Mouse (Mus musculus) C2C12 (cell line): Measurements from ENCODE around the gene C2cd5.

Experiments used
- CEBPB ChIP-seq: IDR thresholded peaks from one replicate; pipeline ENCODE4 v1.6.1; 2011; ENCODE audit warnings: low read depth, mild to moderate bottlenecking, control low read depth, moderate library complexity
- CTCF ChIP-seq: IDR thresholded peaks from one replicate; pipeline ENCODE4 v1.5.1; 2011; ENCODE audit not compliant: control insufficient read depth, insufficient read depth, insufficient read length
- MAX ChIP-seq: IDR thresholded peaks from one replicate; pipeline ENCODE4 v1.6.1; 2011; ENCODE audit warnings: mild to moderate bottlenecking, control low read depth
- MYOD1 ChIP-seq: IDR thresholded peaks from one replicate; pipeline ENCODE4 v1.6.1; 2011; ENCODE audit warnings: low read depth; ENCODE audit not compliant: control insufficient read depth, insufficient read length
- USF1 ChIP-seq: IDR thresholded peaks from one replicate; pipeline ENCODE4 v1.6.1; 2011; ENCODE audit warnings: low read depth, mild to moderate bottlenecking, control low read depth, moderate library complexity

- TF ChIP-seq CTCF, result no peak
- TF ChIP-seq USF1, result no peak
- TF ChIP-seq MAX, result no peak
- no peak for TF ChIP-seq CEBPB
- TF ChIP-seq MYOD1, result no peak
These were observed 72.0 kb downstream of the C2cd5 start for GRCm38 (mm10) chr6:143027896-143028295.
